Comparison of ENCODE assay signal across 20 mouse cellular contexts in the genomic region with DNA sequence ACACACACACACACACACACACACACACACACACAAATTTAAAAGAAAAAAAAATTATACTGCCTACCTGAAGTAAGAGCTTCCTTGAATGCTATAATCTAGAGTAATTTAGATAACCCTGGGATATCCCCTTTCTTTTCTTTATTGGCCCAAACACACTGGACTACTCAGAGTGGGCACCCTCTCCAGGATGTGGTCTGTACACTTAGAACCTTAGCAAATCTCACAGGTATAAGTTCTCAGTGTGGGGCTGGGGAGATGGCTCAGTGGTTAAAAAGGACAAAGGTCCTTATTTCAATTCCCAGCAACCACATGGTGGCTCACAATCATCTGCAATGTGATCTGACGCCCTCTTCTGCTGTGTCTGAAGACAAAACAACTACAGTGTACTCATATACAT. TPM values are rescaled to one million over a fixed set of nuclear protein-coding genes. Genes with fewer than 3 reads are reported as not detected.
DNase-seq lines count a peak whose midpoint lies in the region; ATAC-seq and TF ChIP-seq lines count a peak whose summit lies in the region.
"Had no signal": no experiment of that assay in that cellular context is flagged by ENCODE, and none has a peak within 500 bp of the region (broad histone marks: within the 10 kb centered on the region; RNA-seq: fewer than 3 reads in every experiment).

No protein-coding gene starts in this region.

- peak; percentile 56 for ATAC-seq in CD4-positive, CD25-positive, alpha-beta regulatory T cell, adult 4 months
- ATAC-seq in intestine, embryonic 15.5 days = peak; percentile 50; the same call in 1 of the 2 replicates
- peak; percentile 72 for ATAC-seq in intestine, postnatal 0 days
- ATAC-seq in kidney, embryonic 16.5 days (ENCODE audit: low FRiP score, low TSS enrichment) = no peak
- ATAC-seq: forebrain, embryonic 13.5 days; forebrain, embryonic 15.5 days had no signal

- no peak overlapping the region for H3K4me2 ChIP-seq in intestine, embryonic 15.5 days (replicated peaks)
- no peak overlapping the region for H3K4me2 ChIP-seq in intestine, postnatal 0 days (replicated peaks; ENCODE audit: low read depth)
- H3K4me2 ChIP-seq in kidney, embryonic 16.5 days (replicated peaks; ENCODE audit: low read depth, low read length) = no peak overlapping the region
- H3K4me2 ChIP-seq: embryonic facial prominence, embryonic 12.5 days; forebrain, embryonic 13.5 days; forebrain, embryonic 15.5 days had no signal

- no peaks in the 10 kb centered on the region for H3K36me3 ChIP-seq in intestine, embryonic 15.5 days
- no peaks in the 10 kb centered on the region for H3K36me3 ChIP-seq in intestine, postnatal 0 days (ENCODE audit: control insufficient read depth, insufficient read depth)
- no peaks in the 10 kb centered on the region for H3K36me3 ChIP-seq in kidney, embryonic 16.5 days (ENCODE audit: insufficient read depth, low read length)
- H3K36me3 ChIP-seq: embryonic facial prominence, embryonic 10.5 days; embryonic facial prominence, embryonic 12.5 days; forebrain, embryonic 15.5 days had no signal

- TF ChIP-seq CTCF in intestine, postnatal 0 days (IDR thresholded peaks at IDR 0.05; ENCODE audit: low read depth) = no peak

- 31% methylated on average over 1 of the region's 1 CpGs for whole genome bisulfite sequencing in intestine, embryonic 15.5 days
- WGBS in intestine, postnatal 0 days = 28% methylated on average over 1 of the region's 1 CpGs
- 52% methylated on average over 1 of the region's 1 CpGs for WGBS in kidney, embryonic 16.5 days

- intact Hi-C loops in heart, postnatal 14 days (cut with DNase I) = no loop called here

- no peak overlapping the region for H3K4me3 ChIP-seq in intestine, embryonic 15.5 days (replicated peaks)
- H3K4me3 ChIP-seq in intestine, postnatal 0 days (ENCODE audit: low read depth, low read length) = no peak overlapping the region
- no peak overlapping the region for H3K4me3 ChIP-seq in kidney, embryonic 16.5 days (ENCODE audit: low read length)
- H3K4me3 ChIP-seq: embryonic facial prominence, embryonic 10.5 days; embryonic facial prominence, embryonic 12.5 days; forebrain, embryonic 13.5 days; forebrain, embryonic 15.5 days had no signal

- H3K27me3 ChIP-seq in intestine, embryonic 15.5 days (replicated peaks) = no peaks in the 10 kb centered on the region
- H3K27me3 ChIP-seq in intestine, postnatal 0 days (replicated peaks; ENCODE audit: control insufficient read depth, insufficient read depth, low read length) = no peaks in the 10 kb centered on the region
- no peaks in the 10 kb centered on the region for H3K27me3 ChIP-seq in kidney, embryonic 16.5 days (ENCODE audit: insufficient read depth, low read length)
- H3K27me3 ChIP-seq: embryonic facial prominence, embryonic 12.5 days; forebrain, embryonic 13.5 days; forebrain, embryonic 15.5 days had no signal

- H3K9me3 ChIP-seq in intestine, embryonic 15.5 days = no peaks in the 10 kb centered on the region
- H3K9me3 ChIP-seq in intestine, postnatal 0 days (ENCODE audit: control insufficient read depth) = no peaks in the 10 kb centered on the region
- H3K9me3 ChIP-seq in kidney, embryonic 16.5 days (ENCODE audit: low read length) = no peaks in the 10 kb centered on the region
- H3K9me3 ChIP-seq: embryonic facial prominence, embryonic 10.5 days; embryonic facial prominence, embryonic 12.5 days; forebrain, embryonic 13.5 days; forebrain, embryonic 15.5 days had no signal

- H3K27ac ChIP-seq in intestine, embryonic 15.5 days = no peak overlapping the region
- no peak overlapping the region for H3K27ac ChIP-seq in intestine, postnatal 0 days (ENCODE audit: low read depth, low read length)
- H3K27ac ChIP-seq in kidney, embryonic 16.5 days (ENCODE audit: low read length) = no peak overlapping the region
- H3K27ac ChIP-seq: embryonic facial prominence, embryonic 10.5 days; embryonic facial prominence, embryonic 12.5 days; forebrain, embryonic 13.5 days; forebrain, embryonic 15.5 days had no signal

- no peak overlapping the region for H3K9ac ChIP-seq in intestine, embryonic 15.5 days
- no peak overlapping the region for H3K9ac ChIP-seq in intestine, postnatal 0 days (ENCODE audit: low read depth, low read length)
- H3K9ac ChIP-seq in kidney, embryonic 16.5 days (replicated peaks; ENCODE audit: low read length) = no peak overlapping the region
- H3K9ac ChIP-seq: embryonic facial prominence, embryonic 12.5 days; forebrain, embryonic 13.5 days; forebrain, embryonic 15.5 days had no signal

- DNase-seq in induced T-regulatory cell, adult 2 months (ENCODE audit: low read depth) = peak; percentile 56
- DNase-seq in heart, postnatal 14 days = no peak
- DNase-seq in layer of hippocampus, postnatal 14 days (ENCODE audit: low spot score in 2 of 2) = no peak
- DNase-seq: adrenal gland, adult 8-10 months; adrenal gland, postnatal 14 days; adrenal gland, postnatal 36 days; B cell, adult 2 months; cerebellum, adult 11-12 months; cerebellum, adult 2 months; cerebellum, adult 9-10 months; cerebellum, postnatal 10 days; cerebellum, postnatal 25 days had no signal

- H3K4me1 ChIP-seq in intestine, embryonic 15.5 days (replicated peaks) = 0 out of 2 replicates have a peak, but pooled peaks cover 2% of the 10 kb centered on the region
- H3K4me1 ChIP-seq in intestine, postnatal 0 days (replicated peaks; ENCODE audit: control insufficient read depth, insufficient read depth, low read length) = no peaks in the 10 kb centered on the region
- no peaks in the 10 kb centered on the region for H3K4me1 ChIP-seq in kidney, embryonic 16.5 days (ENCODE audit: insufficient read depth, low read length)
- H3K4me1 ChIP-seq: forebrain, embryonic 15.5 days had no signal

RNA-seq across cellular contexts. Expression of a gene that starts 22.3 kb away (rescaled TPM):
- 1,000 to 10,000 TPM in 1 of 2 experiments, 100 to 1,000 TPM in 1; 947 to 1,259 TPM for polyA plus RNA-seq in CD4-positive, CD25-positive, alpha-beta regulatory T cell, adult 4 months (2017; shearing (Covaris generic))
- polyA plus RNA-seq in intestine, embryonic 15.5 days (2015; fragmentation: Nextera tagmentation; extraction: Ambion mirVana) = 1.4 and 1.5 TPM in 2 replicates
- polyA plus RNA-seq in intestine, postnatal 0 days (2015; fragmentation: Nextera tagmentation; extraction: Ambion mirVana) = 0.65 and 1.1 TPM in 2 replicates
- polyA plus RNA-seq in kidney, embryonic 16.5 days (2015; fragmentation: Nextera tagmentation; extraction: Ambion mirVana) = 1.7 and 2.4 TPM in 2 replicates
- total RNA-seq in heart, postnatal 14 days (2021) = 10 to 100 TPM in 1 of 2 experiments, 1 to 10 TPM in 1; 2.3 to 13.3 TPM
- total RNA-seq in layer of hippocampus, postnatal 14 days (2021) = 1 to 10 TPM in 1 of 2 experiments, under 1 TPM in 1; 0.81 to 1.1 TPM

RNA-seq across cellular contexts. Expression of a gene that starts 30.2 kb away (rescaled TPM):
- polyA plus RNA-seq in CD4-positive, CD25-positive, alpha-beta regulatory T cell, adult 4 months (2017; shearing (Covaris generic)) = 10 to 100 TPM; 42.8 to 86.8 TPM
- 53.4 and 59.3 TPM in 2 replicates for polyA plus RNA-seq in intestine, embryonic 15.5 days (2015; fragmentation: Nextera tagmentation; extraction: Ambion mirVana)
- 47.7 and 51.3 TPM in 2 replicates for polyA plus RNA-seq in intestine, postnatal 0 days (2015; fragmentation: Nextera tagmentation; extraction: Ambion mirVana)
- polyA plus RNA-seq in kidney, embryonic 16.5 days (2015; fragmentation: Nextera tagmentation; extraction: Ambion mirVana) = 78.0 and 78.9 TPM in 2 replicates
- 10 to 100 TPM; 36.3 to 38.3 TPM for total RNA-seq in heart, postnatal 14 days (2021)
- total RNA-seq in layer of hippocampus, postnatal 14 days (2021) = 10 to 100 TPM; 79.5 to 82.3 TPM

RNA-seq across cellular contexts. Expression of a gene that starts 49.4 kb away (rescaled TPM):
- 1 to 10 TPM; 2.6 to 2.8 TPM for polyA plus RNA-seq in CD4-positive, CD25-positive, alpha-beta regulatory T cell, adult 4 months (2017; shearing (Covaris generic))
- 1.6 and 2.5 TPM in 2 replicates for polyA plus RNA-seq in intestine, embryonic 15.5 days (2015; fragmentation: Nextera tagmentation; extraction: Ambion mirVana)
- 1.9 and 2.1 TPM in 2 replicates for polyA plus RNA-seq in intestine, postnatal 0 days (2015; fragmentation: Nextera tagmentation; extraction: Ambion mirVana)
- 1.9 and 2.5 TPM in 2 replicates for polyA plus RNA-seq in kidney, embryonic 16.5 days (2015; fragmentation: Nextera tagmentation; extraction: Ambion mirVana)
- total RNA-seq in heart, postnatal 14 days (2021) = 1 to 10 TPM; 5.4 to 7.1 TPM
- 1 to 10 TPM; 8.0 to 8.1 TPM for total RNA-seq in layer of hippocampus, postnatal 14 days (2021)

Comparison
In these comparisons a context has a peak if more than half of its experiments do, and no peak if none do; other contexts are left out.
1. RNA of a gene that starts 22.3 kb away (polyA plus RNA-seq): 947 to 1,259 TPM in CD4-positive, CD25-positive, alpha-beta regulatory T cell, adult 4 months; 1.7 to 2.4 TPM in kidney, embryonic 16.5 days, 1.4 to 1.5 TPM in intestine, embryonic 15.5 days and 0.65 to 1.1 TPM in intestine, postnatal 0 days; every median in the first group is over 100 times any median in the second.